Mouse (Mus musculus) lung, postnatal 10 days (tissue): Measurements from ENCODE around the gene Tmem233.

ENCODE experiments used
- DNase-seq: peaks from one replicate; pipeline ENCODE4 v3.0.0; 2021

Tmem233 gene

DNA sequence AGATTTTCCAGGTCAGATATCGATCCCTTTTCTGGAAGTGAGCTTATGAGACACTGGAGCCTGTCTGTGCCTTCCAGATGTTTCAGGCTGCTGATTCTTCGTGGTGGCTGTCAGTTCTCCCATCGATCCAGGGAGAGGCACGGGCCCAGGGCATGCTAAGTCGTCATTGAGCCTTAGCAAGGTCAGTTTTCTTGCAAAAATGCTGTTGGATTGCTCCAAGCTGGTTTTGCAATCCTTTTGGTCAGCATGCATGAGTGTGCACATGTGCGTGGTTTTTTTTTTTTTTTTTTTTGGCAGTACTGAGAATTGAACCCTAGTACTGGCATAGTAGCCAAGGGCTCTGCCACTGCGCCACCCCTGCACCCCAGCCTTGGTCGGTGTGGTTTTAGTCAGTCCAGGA, 79.9 kb downstream of the Tmem233 start:
- DNase-seq, result no peak

DNA sequence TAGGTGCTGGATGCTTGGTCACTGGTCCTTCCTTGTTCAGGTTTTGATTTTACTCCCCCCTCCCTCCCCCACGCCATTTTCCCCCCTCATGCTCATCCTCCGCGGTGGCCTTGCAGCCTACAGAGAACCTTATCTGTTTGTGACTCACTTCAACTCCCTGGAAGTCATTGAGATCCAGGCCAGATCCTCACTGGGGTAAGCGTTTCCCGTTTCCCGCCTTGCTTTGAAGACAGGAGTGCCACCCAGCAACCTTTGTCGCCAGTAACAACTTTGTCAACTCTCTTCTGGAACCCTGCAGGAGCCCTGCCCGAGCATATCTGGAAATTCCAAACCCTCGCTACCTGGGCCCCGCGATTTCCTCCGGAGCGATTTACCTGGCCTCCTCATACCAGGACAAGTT, 85.7 kb downstream of the Tmem233 start:
- DNase-seq, result no peak

DNA sequence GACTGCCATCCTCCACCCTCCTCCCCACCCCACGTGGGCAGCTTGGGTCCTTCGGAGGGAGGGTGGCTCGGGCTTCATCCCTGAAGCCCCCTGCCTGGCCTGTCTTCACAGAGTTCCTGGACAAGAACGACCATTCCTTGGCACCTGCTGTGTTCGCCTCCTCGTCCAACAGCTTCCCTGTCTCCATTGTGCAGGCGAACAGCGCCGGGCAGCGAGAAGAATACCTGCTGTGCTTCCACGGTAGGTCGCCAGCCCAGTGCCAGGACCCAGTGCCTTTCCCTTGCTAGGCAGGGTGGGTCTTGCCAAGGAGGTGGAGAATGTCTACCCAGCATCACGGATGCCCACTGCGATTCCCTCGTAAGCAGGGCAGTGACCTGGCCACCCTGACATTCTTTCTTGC, 88.9 kb downstream of the Tmem233 start:
- DNase-seq, result no peak

DNA sequence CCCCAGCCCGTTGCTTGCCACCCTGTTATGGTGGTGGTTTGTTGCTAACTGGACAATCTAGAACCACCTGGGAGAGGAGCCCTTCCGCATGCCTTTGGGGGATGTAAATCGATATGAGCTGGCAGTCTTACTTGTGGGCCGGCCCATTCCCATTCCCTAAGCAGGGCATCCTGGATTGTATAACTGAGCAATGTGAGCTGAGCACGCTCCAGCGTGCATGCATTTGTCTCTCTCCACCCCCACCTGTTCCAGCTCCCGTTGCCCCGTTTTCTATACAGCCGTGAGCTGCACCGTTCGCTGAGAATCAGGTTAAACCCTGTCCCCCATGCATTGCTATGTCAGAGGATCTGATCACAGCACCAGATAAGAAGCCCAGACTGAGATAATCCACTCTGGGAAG, 91.3 kb downstream of the Tmem233 start:
- DNase-seq, result no peak
